Mouse (Mus musculus): ENCODE results near the gene Csnk2a1.

- TF ChIP-seq CTCF (IDR thresholded peaks at IDR 0.05) (no peak), EP300 (IDR thresholded peaks at IDR 0.05) (no peak)
Measured at GRCm38 (mm10) chr2:152326654-152327053, 100.0 kb downstream of the Csnk2a1 start.

All from lung, postnatal 0 days (tissue).